Comparison of ENCODE assay signal across 12 mouse cellular contexts in the genomic region with DNA sequence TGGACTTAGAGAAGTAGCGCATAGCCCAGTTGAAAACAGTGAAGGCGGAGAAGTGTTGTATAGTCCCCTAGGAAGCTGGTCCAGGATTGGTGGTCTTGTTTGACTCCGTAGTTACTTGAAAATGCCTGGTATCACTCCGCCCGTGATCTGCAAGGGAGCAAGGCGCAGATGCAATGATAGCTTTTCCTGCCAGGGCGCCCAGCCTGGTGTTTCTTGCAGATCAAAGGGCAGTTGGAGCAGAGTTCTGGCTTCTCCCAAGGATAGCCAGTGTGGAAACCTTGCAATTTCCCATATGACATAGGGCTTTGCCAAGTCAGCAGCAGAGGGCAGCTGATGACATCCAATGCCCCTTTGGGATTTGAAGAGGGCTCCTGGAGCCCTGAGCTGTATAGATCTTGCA. TPM values are rescaled to one million over a fixed set of nuclear protein-coding genes. Genes with fewer than 3 reads are reported as not detected.
DNase-seq lines count a peak whose midpoint lies in the region; ATAC-seq and TF ChIP-seq lines count a peak whose summit lies in the region.
"Had no signal": no experiment of that assay in that cellular context is flagged by ENCODE, and none has a peak within 500 bp of the region (broad histone marks: within the 10 kb centered on the region; RNA-seq: fewer than 3 reads in every experiment).

No protein-coding gene starts in this region.

- intact Hi-C loops in heart, postnatal 10 days (cut with DNase I), result loop anchor here (2.0 kb wide), 3 partner anchors 23 to 81 kb away; no protein-coding TSS in a partner anchor

- peak overlapping the region; percentile 75 for H3K4me2 ChIP-seq in heart, postnatal 0 days (ENCODE audit: low read depth, low read length)
- peak overlapping the region; percentile 83 for H3K4me2 ChIP-seq in lung, embryonic 15.5 days
- 0 out of 2 replicates have a peak overlapping the region, but pooled peaks have one; percentile 77 for H3K4me2 ChIP-seq in intestine, embryonic 14.5 days (ENCODE audit: low read length)
- peak overlapping the region; percentile 70 for H3K4me2 ChIP-seq in stomach, embryonic 16.5 days (ENCODE audit: low read depth, low read length)

- ATAC-seq in heart, postnatal 0 days (ENCODE audit: insufficient read depth, low read depth), result no peak
- no peak for ATAC-seq in lung, embryonic 15.5 days (ENCODE audit: borderline replicate concordance, extremely low read depth, low FRiP score, low TSS enrichment)
- no peak for ATAC-seq in intestine, embryonic 14.5 days (replicated peaks; ENCODE audit: low FRiP score, low TSS enrichment, low read depth)
- no peak for ATAC-seq in stomach, embryonic 16.5 days (ENCODE audit: insufficient read depth, low FRiP score)
- ATAC-seq: Patski had no signal

- no peak overlapping the region for H3K27ac ChIP-seq in heart, postnatal 0 days (ENCODE audit: low read depth)
- no peak overlapping the region for H3K27ac ChIP-seq in lung, embryonic 15.5 days
- no peak overlapping the region for H3K27ac ChIP-seq in intestine, embryonic 14.5 days (ENCODE audit: low read depth)
- H3K27ac ChIP-seq in stomach, embryonic 16.5 days (ENCODE audit: low read length), result no peak overlapping the region
- H3K27ac ChIP-seq: hindbrain, embryonic 10.5 days; liver, embryonic 14.5 days had no signal

- WGBS in heart, postnatal 0 days, result 69% methylated on average over 7 of the region's 7 CpGs
- 77% methylated on average over 7 of the region's 7 CpGs for WGBS in lung, embryonic 15.5 days
- 65% methylated on average over 7 of the region's 7 CpGs for WGBS in intestine, embryonic 14.5 days
- WGBS in stomach, embryonic 16.5 days, result 75% methylated on average over 7 of the region's 7 CpGs

- no peak overlapping the region for H3K9ac ChIP-seq in heart, postnatal 0 days (replicated peaks; ENCODE audit: low read depth, low read length)
- no peak overlapping the region for H3K9ac ChIP-seq in lung, embryonic 15.5 days
- no peak overlapping the region for H3K9ac ChIP-seq in intestine, embryonic 14.5 days (ENCODE audit: low read length)
- H3K9ac ChIP-seq in stomach, embryonic 16.5 days (ENCODE audit: low read length), result no peak overlapping the region; the same call in 1 of the 2 replicates
- H3K9ac ChIP-seq: liver, embryonic 14.5 days had no signal

- peak overlapping the region; percentile 55; the same call in 1 of the 2 replicates for H3K4me3 ChIP-seq in heart, postnatal 0 days (ENCODE audit: low read depth, low read length)
- H3K4me3 ChIP-seq in lung, embryonic 15.5 days, result peak overlapping the region; percentile 50
- no peak overlapping the region for H3K4me3 ChIP-seq in intestine, embryonic 14.5 days (ENCODE audit: low read depth, low read length)
- peak overlapping the region; percentile 57 for H3K4me3 ChIP-seq in stomach, embryonic 16.5 days (replicated peaks; ENCODE audit: low read length)

- H3K4me1 ChIP-seq in heart, postnatal 0 days (ENCODE audit: control insufficient read depth, insufficient read depth), result 0 out of 2 replicates have a peak, but pooled peaks cover 4% of the 10 kb centered on the region
- H3K4me1 ChIP-seq in lung, embryonic 15.5 days, result peaks cover 30% of the 10 kb centered on the region
- H3K4me1 ChIP-seq in intestine, embryonic 14.5 days (replicated peaks; ENCODE audit: control insufficient read depth, insufficient read depth, low read length), result no peaks in the 10 kb centered on the region
- peaks cover 18% of the 10 kb centered on the region for H3K4me1 ChIP-seq in stomach, embryonic 16.5 days (ENCODE audit: control insufficient read depth, insufficient read depth, low read length)

- TF ChIP-seq EP300 in heart, postnatal 0 days (IDR thresholded peaks at IDR 0.05; ENCODE audit: low read depth), result no peak

- peaks cover 44% of the 10 kb centered on the region for H3K27me3 ChIP-seq in heart, postnatal 0 days (ENCODE audit: control insufficient read depth, insufficient read depth, low read length)
- H3K27me3 ChIP-seq in lung, embryonic 15.5 days, result peaks cover 45% of the 10 kb centered on the region
- peaks cover 47% of the 10 kb centered on the region for H3K27me3 ChIP-seq in intestine, embryonic 14.5 days (replicated peaks; ENCODE audit: control insufficient read depth, insufficient read depth, low read length)
- H3K27me3 ChIP-seq in stomach, embryonic 16.5 days (ENCODE audit: control insufficient read depth, insufficient read depth, low read length), result peaks cover 34% of the 10 kb centered on the region

- DNase-seq in heart, postnatal 0 days (ENCODE audit: low spot score), result no peak
- DNase-seq in heart, postnatal 10 days, result no peak
- no peak for DNase-seq in lung, postnatal 36 days
- DNase-seq in intestine, embryonic 14.5 days (ENCODE audit: low spot score), result no peak
- DNase-seq in embryo, embryonic 10 days (ENCODE audit: low spot score), result no peak
- DNase-seq: cerebellum, postnatal 25 days; gastrocnemius, postnatal 25 days had no signal

- H3K9me3 ChIP-seq in heart, postnatal 0 days (replicated peaks; ENCODE audit: control insufficient read depth, low read length), result no peaks in the 10 kb centered on the region
- no peaks in the 10 kb centered on the region for H3K9me3 ChIP-seq in lung, embryonic 15.5 days
- no peaks in the 10 kb centered on the region for H3K9me3 ChIP-seq in intestine, embryonic 14.5 days (ENCODE audit: control insufficient read depth, low read length)
- H3K9me3 ChIP-seq in stomach, embryonic 16.5 days (replicated peaks; ENCODE audit: control insufficient read depth, low read length), result no peaks in the 10 kb centered on the region
- H3K9me3 ChIP-seq: hindbrain, embryonic 10.5 days had no signal

- TF ChIP-seq CTCF in heart, postnatal 0 days (IDR thresholded peaks at IDR 0.05; ENCODE audit: low read depth), result no peak

- no peaks in the 10 kb centered on the region for H3K36me3 ChIP-seq in heart, postnatal 0 days (replicated peaks; ENCODE audit: control insufficient read depth, insufficient read depth, low read length)
- no peaks in the 10 kb centered on the region for H3K36me3 ChIP-seq in lung, embryonic 15.5 days
- no peaks in the 10 kb centered on the region for H3K36me3 ChIP-seq in intestine, embryonic 14.5 days (ENCODE audit: control insufficient read depth, insufficient read depth, low read length)
- no peaks in the 10 kb centered on the region for H3K36me3 ChIP-seq in stomach, embryonic 16.5 days (ENCODE audit: control insufficient read depth, insufficient read depth, low read length)
- H3K36me3 ChIP-seq: hindbrain, embryonic 10.5 days had no signal

RNA-seq across cellular contexts. Expression of a gene that starts 1.5 kb away (rescaled TPM):
- total RNA-seq in heart, postnatal 0 days (2014; rRNA removed; ENCODE audit: low replicate concordance), result 37.6 and 40.7 TPM in 2 replicates
- 19.9 and 20.1 TPM in 2 replicates for polyA plus RNA-seq in heart, postnatal 0 days (2015; fragmentation: Nextera tagmentation; extraction: Ambion mirVana)
- total RNA-seq in heart, postnatal 10 days (2021), result 100 to 1,000 TPM; 315 to 324 TPM
- 22.6 and 25.8 TPM in 2 replicates for polyA plus RNA-seq in lung, embryonic 15.5 days (2015; fragmentation: Nextera tagmentation; extraction: Ambion mirVana)
- polyA plus RNA-seq in intestine, embryonic 14.5 days (2014; fragmentation: Nextera tagmentation; extraction: Ambion mirVana), result 15.4 and 15.5 TPM in 2 replicates
- polyA plus RNA-seq in stomach, embryonic 16.5 days (2015; fragmentation: Nextera tagmentation; extraction: Ambion mirVana), result 34.0 and 38.3 TPM in 2 replicates
